8 mouse cellular contexts compared by ENCODE assay signal in genomic region chr1:119420984-119421575, GRCm38 (mm10). TPM values are rescaled to one million over a fixed set of nuclear protein-coding genes. Genes with fewer than 3 reads are reported as not detected.
DNase-seq lines count a peak whose midpoint lies in the region; ATAC-seq and TF ChIP-seq lines count a peak whose summit lies in the region.

No protein-coding gene starts in this region.

- H3K9ac ChIP-seq in forebrain, embryonic 13.5 days = peak overlapping the region; percentile 89
- peak overlapping the region; percentile 65 for H3K9ac ChIP-seq in hindbrain, postnatal 0 days (replicated peaks; ENCODE audit: low read length)

- peak; percentile 25 for DNase-seq in kidney, adult 2 months
- DNase-seq in kidney, adult 8-10 months = no peak
- peak; percentile 70 for DNase-seq in adrenal gland, postnatal 10 days
- peak; percentile 53 for DNase-seq in hindbrain, postnatal 0 days (ENCODE audit: low spot score)
- DNase-seq in lung, adult 2 months = peak; percentile 53
- no peak for DNase-seq in spleen, adult 18-20 months

- peak overlapping the region; percentile 96 for H3K4me2 ChIP-seq in forebrain, embryonic 13.5 days
- peak overlapping the region; percentile 96 for H3K4me2 ChIP-seq in hindbrain, postnatal 0 days (ENCODE audit: low read depth, low read length)

- TF ChIP-seq CTCF in kidney, adult 2 months (conservative IDR thresholded peaks at IDR 0.05; ENCODE audit: insufficient read depth, insufficient read length, low read depth, low read length) = no peak
- TF ChIP-seq CTCF in hindbrain, postnatal 0 days (IDR thresholded peaks at IDR 0.05; ENCODE audit: low read depth) = no peak
- no peak for TF ChIP-seq CTCF in lung, adult 2 months (IDR thresholded peaks at IDR 0.05; ENCODE audit: insufficient read depth, low read length)
- no peak for TF ChIP-seq CTCF in small intestine, adult 2 months (IDR thresholded peaks at IDR 0.05; ENCODE audit: extremely low read depth, insufficient read length, insufficient replicate concordance, low read depth, low read length)

- WGBS in kidney, adult 2 months = 2% methylated on average over 73 of the region's 78 CpGs
- 1% methylated on average over 15 of the region's 78 CpGs for WGBS in forebrain, embryonic 13.5 days
- WGBS in hindbrain, postnatal 0 days = 0% methylated on average over 37 of the region's 78 CpGs
- WGBS in lung, adult 2 months = under 1% methylated on average over 50 of the region's 78 CpGs
- WGBS in small intestine, adult 2 months = 1% methylated on average over 72 of the region's 78 CpGs

- peak overlapping the region; percentile 53 for H3K4me3 ChIP-seq in kidney, adult 2 months (ENCODE audit: insufficient read depth, low read depth, low read length)
- H3K4me3 ChIP-seq in forebrain, embryonic 13.5 days = peak overlapping the region; percentile 74
- H3K4me3 ChIP-seq in hindbrain, postnatal 0 days (ENCODE audit: low read length) = peak overlapping the region; percentile 65
- peak overlapping the region; percentile 48 for H3K4me3 ChIP-seq in lung, adult 2 months (replicated peaks; ENCODE audit: extremely low read depth, low read depth, low read length)
- H3K4me3 ChIP-seq in small intestine, adult 2 months (ENCODE audit: low read depth, low read length) = peak overlapping the region; percentile 64

- ATAC-seq in forebrain, embryonic 13.5 days = peak; percentile 50
- peak; percentile 33; the same call in 1 of the 2 replicates for ATAC-seq in hindbrain, postnatal 0 days

- H3K36me3 ChIP-seq in kidney, adult 2 months (ENCODE audit: control insufficient read depth, insufficient read depth, low read length) = no peaks in the 10 kb centered on the region
- H3K36me3 ChIP-seq in forebrain, embryonic 13.5 days (ENCODE audit: poor library complexity, severe bottlenecking) = peaks cover 13% of the 10 kb centered on the region
- H3K36me3 ChIP-seq in hindbrain, postnatal 0 days (ENCODE audit: insufficient read depth, low read length) = no peaks in the 10 kb centered on the region
- no peaks in the 10 kb centered on the region for H3K36me3 ChIP-seq in small intestine, adult 2 months (ENCODE audit: control insufficient read depth, insufficient read depth, low read length)

- no peak overlapping the region for H3K27ac ChIP-seq in kidney, adult 2 months (ENCODE audit: insufficient read depth, low read depth, low read length)
- H3K27ac ChIP-seq in forebrain, embryonic 13.5 days = peak overlapping the region; percentile 82
- peak overlapping the region; percentile 73 for H3K27ac ChIP-seq in hindbrain, postnatal 0 days
- H3K27ac ChIP-seq in small intestine, adult 2 months (ENCODE audit: insufficient read depth, low read depth, low read length) = no peak overlapping the region

- H3K27me3 ChIP-seq in kidney, adult 2 months (replicated peaks; ENCODE audit: control insufficient read depth, insufficient read depth, low read length) = no peaks in the 10 kb centered on the region
- H3K27me3 ChIP-seq in forebrain, embryonic 13.5 days = peaks cover 73% of the 10 kb centered on the region
- peaks cover 26% of the 10 kb centered on the region; the same call in 1 of the 2 replicates for H3K27me3 ChIP-seq in hindbrain, postnatal 0 days (ENCODE audit: insufficient read depth, low read length)
- H3K27me3 ChIP-seq in small intestine, adult 2 months (ENCODE audit: control insufficient read depth, insufficient read depth, low read length) = peaks cover 63% of the 10 kb centered on the region

- H3K9me3 ChIP-seq in forebrain, embryonic 13.5 days (replicated peaks) = no peaks in the 10 kb centered on the region
- no peaks in the 10 kb centered on the region for H3K9me3 ChIP-seq in hindbrain, postnatal 0 days (ENCODE audit: low read length)

- H3K4me1 ChIP-seq in kidney, adult 2 months (ENCODE audit: control insufficient read depth, insufficient read depth, low read length) = no peaks in the 10 kb centered on the region
- peaks cover 55% of the 10 kb centered on the region for H3K4me1 ChIP-seq in forebrain, embryonic 13.5 days
- H3K4me1 ChIP-seq in hindbrain, postnatal 0 days (ENCODE audit: insufficient read depth, low read length) = peaks cover 19% of the 10 kb centered on the region
- H3K4me1 ChIP-seq in lung, adult 2 months (ENCODE audit: control insufficient read depth, insufficient read depth, low read length) = peaks cover 3% of the 10 kb centered on the region; the same call in 1 of the 2 replicates
- peaks cover 11% of the 10 kb centered on the region for H3K4me1 ChIP-seq in small intestine, adult 2 months (ENCODE audit: control insufficient read depth, insufficient read depth, insufficient read length, low read length)

- no peak for TF ChIP-seq POLR2A in kidney, adult 2 months (IDR thresholded peaks at IDR 0.05; ENCODE audit: low read depth, low read length)
- no peak for TF ChIP-seq POLR2A in lung, adult 2 months (IDR thresholded peaks at IDR 0.05; ENCODE audit: borderline replicate concordance, extremely low read depth, low read depth, low read length)
- no peak for TF ChIP-seq POLR2A in small intestine, adult 2 months (IDR thresholded peaks at IDR 0.05; ENCODE audit: low read depth, low read length)

RNA-seq across cellular contexts. Expression of gene Inhbb, which starts 1.0 kb away (rescaled TPM):
- 0.72 and 0.81 TPM in 2 replicates for polyA plus RNA-seq in kidney, adult 2 months (2012; rRNA removed)
- total RNA-seq in adrenal gland, postnatal 10 days (2021) = 1 to 10 TPM; 5.5 to 7.7 TPM
- polyA plus RNA-seq in forebrain, embryonic 13.5 days (2015; fragmentation: Nextera tagmentation; extraction: Ambion mirVana) = 4.1 and 4.6 TPM in 2 replicates
- 7.1 and 9.9 TPM in 2 replicates for total RNA-seq in hindbrain, postnatal 0 days (2014; rRNA removed)
- 3.3 and 3.4 TPM in 2 replicates for polyA plus RNA-seq in hindbrain, postnatal 0 days (2015; fragmentation: Nextera tagmentation; extraction: Ambion mirVana)
- 6.8 and 11.0 TPM in 2 replicates for polyA plus RNA-seq in lung, adult 2 months (2012; rRNA removed)
- polyA plus RNA-seq in small intestine, adult 2 months (2012; rRNA removed) = 1.3 and 1.6 TPM in 2 replicates

Comparison
In these comparisons a context has a peak if more than half of its experiments do, and no peak if none do; other contexts are left out.
1. DNase-seq: peak in kidney, adult 2 months (single experiment), adrenal gland, postnatal 10 days (single experiment), hindbrain, postnatal 0 days (single experiment) and lung, adult 2 months (single experiment); none in kidney, adult 8-10 months (0 of 2) and spleen, adult 18-20 months (0 of 2).
2. H3K27ac ChIP-seq: peak in forebrain, embryonic 13.5 days (single experiment) and hindbrain, postnatal 0 days (single experiment); none in kidney, adult 2 months (single experiment) and small intestine, adult 2 months (single experiment).
3. Peak in every context shown above with its lines, with median percentiles within 50 percentile points of each other: H3K4me3 ChIP-seq.